Mouse (Mus musculus) liver, embryonic 11.5 days (tissue): ENCODE measurements around the gene Mtmr12. TPM values are rescaled to one million over a fixed set of nuclear protein-coding genes. Genes with fewer than 3 reads are reported as not detected.

Source experiments
- ATAC-seq: fragments of 200-750 bp; cut with Nextera tagmentation; replicated peaks from 2 replicates; pipeline ENCODE4 v1.8.0; 2017; ENCODE audit warnings: moderate number of reproducible peaks, mild to moderate bottlenecking, moderate TSS enrichment, moderate library complexity; ENCODE audit not compliant: low FRiP score
- DNase-seq: peaks from one replicate; pipeline ENCODE4 v3.0.0-alpha.2; 2017; ENCODE audit warnings: low spot score
- H3K27ac ChIP-seq: fragments of 300-500 bp; sonication (generic); 2 replicates; pipeline ENCODE4 v1.5.1; 2014; ENCODE audit warnings: mild to moderate bottlenecking, low read depth, low read length, control low read depth
- H3K27me3 ChIP-seq: fragments of 300-500 bp; sonication (generic); replicated peaks from 2 replicates; pipeline ENCODE4 v1.6.1; 2014; ENCODE audit warnings: low read length, mixed read lengths; ENCODE audit not compliant: control insufficient read depth, insufficient read depth
- H3K36me3 ChIP-seq: fragments of 300-500 bp; sonication (generic); 2 replicates; pipeline ENCODE4 v1.6.1; 2014; ENCODE audit warnings: mild to moderate bottlenecking, low read length, moderate library complexity, mixed read lengths; ENCODE audit not compliant: control insufficient read depth, insufficient read depth
- H3K4me1 ChIP-seq: fragments of 300-500 bp; sonication (generic); replicated peaks from 2 replicates; pipeline ENCODE4 v1.6.1; 2014; ENCODE audit warnings: low read length, mixed read lengths; ENCODE audit not compliant: control insufficient read depth, insufficient read depth
- H3K4me2 ChIP-seq: fragments of 300-500 bp; sonication (generic); 2 replicates; pipeline ENCODE4 v1.6.1; 2014; ENCODE audit warnings: mild to moderate bottlenecking, control low read depth, moderate library complexity
- H3K4me3 ChIP-seq: fragments of 300-500 bp; sonication (generic); 2 replicates; pipeline ENCODE4 v1.5.1; 2014; ENCODE audit warnings: low read depth, low read length, control low read depth
- H3K9ac ChIP-seq: fragments of 300-500 bp; sonication (generic); 2 replicates; pipeline ENCODE4 v1.6.1; 2014; ENCODE audit warnings: low read depth, low read length, control low read depth
- H3K9me3 ChIP-seq: fragments of 300-500 bp; sonication (generic); 2 replicates; pipeline ENCODE4 v1.6.1; 2016; ENCODE audit warnings: low read length, inconsistent platforms, mixed read lengths; ENCODE audit not compliant: control insufficient read depth
- WGBS: fragments of 180-500 bp; shearing (Covaris S2); extraction: QIAGEN DNeasy Blood & Tissue Kit; methylation state at CpG from one replicate; pipeline ENCODE4 v1.1.7; 2014; 5-methylcytosine and 5-hydroxymethylcytosine counted together
- polyA plus RNA-seq: library from polyadenylated mRNA; unstranded; fragments of >200 nt; fragmentation: Nextera tagmentation; extraction: Ambion mirVana; gene quantifications from 2 replicates; pipeline ENCODE4 v1.2.1, GENCODE M21; 2014

Mtmr12 gene
- polyA plus RNA-seq, 1 experiment from 2014 or later = 19.6 TPM

DNA sequence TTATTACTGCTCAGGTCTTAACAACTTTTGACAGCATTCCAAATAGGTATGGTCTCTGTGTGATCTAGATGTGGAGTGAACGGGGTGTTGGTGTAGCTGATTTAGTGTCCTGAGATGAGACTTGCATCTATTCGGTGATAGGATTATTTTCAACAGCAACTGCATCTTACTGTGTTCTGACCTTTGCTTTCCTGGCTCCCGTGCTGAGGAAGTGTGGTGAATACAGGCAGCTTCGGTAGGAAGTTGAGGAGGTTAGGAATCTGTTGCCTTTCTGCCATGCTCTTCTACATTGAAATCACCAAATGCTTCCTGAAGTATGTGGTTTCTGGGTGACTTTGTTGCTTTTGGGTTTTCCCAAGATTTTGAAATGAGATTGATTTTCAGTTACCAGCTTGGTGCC is 22.5 kb downstream of the Mtmr12 start:
- Histone ChIP-seq H3K9me3 (no peaks in the 10 kb centered on the region), H3K36me3 (no peaks in the 10 kb centered on the region), H3K27me3 (no peaks in the 10 kb centered on the region), H3K27ac (no peak overlapping the region), H3K4me1 (peaks cover 50% of the 10 kb centered on the region), H3K4me2 (no peak overlapping the region), H3K4me3 (no peak overlapping the region), H3K9ac (no peak overlapping the region)
- DNase-seq = no peak
- ATAC-seq = no peak
- 55% methylated on average over 4 of the region's 4 CpGs for WGBS

DNA sequence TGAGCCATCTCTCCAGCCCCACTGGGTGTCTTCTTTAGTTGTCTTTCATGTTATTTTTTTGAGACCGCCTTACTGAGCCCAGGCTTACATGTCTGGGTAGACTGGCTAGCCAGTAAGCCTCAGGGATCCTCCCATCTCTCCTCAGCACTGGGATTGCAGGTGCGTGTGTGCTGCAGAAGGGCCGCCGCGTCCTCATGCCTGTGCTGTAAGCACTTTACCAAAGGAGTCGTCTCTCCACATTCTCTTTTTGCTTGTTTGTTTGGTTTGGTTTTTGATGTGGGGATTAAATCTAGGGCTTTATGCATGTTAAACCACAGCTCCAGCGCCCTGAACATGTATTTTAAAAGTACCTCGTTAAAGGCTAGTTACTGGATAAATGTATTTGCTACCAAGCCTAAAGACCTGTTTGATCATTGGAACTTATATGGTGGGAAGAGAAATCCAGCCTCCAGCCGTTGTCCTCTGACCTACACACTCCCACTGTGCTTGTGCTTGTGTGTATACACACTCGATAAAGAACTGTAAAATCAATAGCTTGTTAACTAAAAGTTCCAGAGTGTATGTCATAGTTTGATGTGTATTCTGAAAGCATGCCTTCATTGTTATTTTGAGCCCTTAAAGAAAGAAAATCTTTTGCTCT is 24.9 kb downstream of the Mtmr12 start:
- H3K4me2 ChIP-seq = peak overlapping the region; percentile 12; the same call in 1 of the 2 replicates

DNA sequence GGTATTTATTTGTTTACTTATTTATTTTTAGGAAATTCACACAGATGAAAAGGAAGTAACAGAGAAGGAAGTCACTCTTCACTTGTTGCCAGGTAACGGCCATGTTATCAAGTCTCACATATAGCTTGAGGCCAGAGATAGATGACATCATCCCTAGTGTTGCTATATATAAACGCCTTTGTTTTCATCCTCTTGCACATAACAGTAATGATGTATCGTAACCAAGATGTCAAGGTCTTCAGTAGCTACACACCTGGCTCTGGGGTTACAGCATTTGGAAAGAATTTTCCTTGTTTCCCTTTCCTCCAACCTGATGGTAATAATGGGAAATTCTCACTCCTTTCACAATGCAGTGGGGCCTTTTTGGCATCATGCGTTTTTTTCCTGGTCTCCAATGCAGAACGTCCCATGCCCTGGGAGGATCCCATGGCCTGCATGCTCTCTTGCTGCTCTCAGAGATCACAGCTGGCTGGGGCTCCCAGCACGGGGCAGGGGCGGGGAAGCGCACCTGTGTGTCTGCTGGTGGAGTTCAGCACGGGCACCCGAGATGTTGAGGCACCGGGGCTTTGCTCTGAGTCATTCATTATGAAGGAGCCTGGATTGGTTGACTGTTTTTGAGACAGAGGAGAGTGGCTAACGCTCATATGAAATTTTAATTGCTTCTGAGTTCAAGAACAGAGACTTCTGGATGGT is 25.6 kb downstream of the Mtmr12 start:
- no peaks in the 10 kb centered on the region for H3K27me3 ChIP-seq
- no peaks in the 10 kb centered on the region for H3K36me3 ChIP-seq
- peak overlapping the region; percentile 12; the same call in 1 of the 2 replicates for H3K4me2 ChIP-seq
- H3K9ac ChIP-seq = no peak overlapping the region
- no peak for DNase-seq
- 50% methylated on average over 12 of the region's 12 CpGs for WGBS
- H3K4me3 ChIP-seq = no peak overlapping the region
- H3K27ac ChIP-seq = no peak overlapping the region
- ATAC-seq = peak; percentile 78
- no peaks in the 10 kb centered on the region for H3K9me3 ChIP-seq
- H3K4me1 ChIP-seq = peaks cover 47% of the 10 kb centered on the region

More for the DNA sequence above, 24.9 kb downstream of the Mtmr12 start:
- H3K27me3 ChIP-seq = no peaks in the 10 kb centered on the region
- H3K27ac ChIP-seq = peak overlapping the region; percentile 61; the same call in 1 of the 2 replicates
- no peak overlapping the region for H3K4me3 ChIP-seq
- peaks cover 51% of the 10 kb centered on the region for H3K4me1 ChIP-seq
- no peaks in the 10 kb centered on the region for H3K9me3 ChIP-seq
- H3K9ac ChIP-seq = no peak overlapping the region
- ATAC-seq = no peak
- no peak for DNase-seq
- 76% methylated on average over 10 of the region's 10 CpGs for WGBS
- H3K36me3 ChIP-seq = no peaks in the 10 kb centered on the region

DNA sequence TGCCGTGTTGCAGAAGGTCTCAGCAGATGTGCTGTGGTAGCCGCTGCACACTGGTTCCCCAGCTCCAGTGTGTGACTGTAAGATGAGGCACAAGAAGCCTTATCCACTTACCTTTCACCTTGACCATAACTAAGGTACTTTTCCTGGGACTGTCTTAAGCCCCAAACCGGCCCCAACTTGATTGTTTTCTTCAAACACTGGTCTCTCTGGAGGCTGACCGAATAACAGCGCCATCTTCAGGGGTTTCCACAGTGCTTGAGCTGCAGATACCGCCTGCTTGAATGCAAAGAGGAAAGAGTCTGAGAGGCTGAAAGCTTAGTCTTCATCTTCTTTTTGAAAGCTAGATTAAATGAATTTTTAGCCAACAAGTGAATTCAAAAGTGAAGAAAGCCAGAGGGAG is 26.6 kb downstream of the Mtmr12 start:
- Histone ChIP-seq H3K27me3 (no peaks in the 10 kb centered on the region), H3K27ac (no peak overlapping the region), H3K9me3 (no peaks in the 10 kb centered on the region), H3K4me2 (no peak overlapping the region), H3K4me1 (peaks cover 40% of the 10 kb centered on the region), H3K9ac (no peak overlapping the region), H3K36me3 (0 out of 2 replicates have a peak, but pooled peaks cover 4% of the 10 kb centered on the region), H3K4me3 (no peak overlapping the region)
- no peak for ATAC-seq
- WGBS = 81% methylated on average over 6 of the region's 6 CpGs
- DNase-seq = no peak

DNA sequence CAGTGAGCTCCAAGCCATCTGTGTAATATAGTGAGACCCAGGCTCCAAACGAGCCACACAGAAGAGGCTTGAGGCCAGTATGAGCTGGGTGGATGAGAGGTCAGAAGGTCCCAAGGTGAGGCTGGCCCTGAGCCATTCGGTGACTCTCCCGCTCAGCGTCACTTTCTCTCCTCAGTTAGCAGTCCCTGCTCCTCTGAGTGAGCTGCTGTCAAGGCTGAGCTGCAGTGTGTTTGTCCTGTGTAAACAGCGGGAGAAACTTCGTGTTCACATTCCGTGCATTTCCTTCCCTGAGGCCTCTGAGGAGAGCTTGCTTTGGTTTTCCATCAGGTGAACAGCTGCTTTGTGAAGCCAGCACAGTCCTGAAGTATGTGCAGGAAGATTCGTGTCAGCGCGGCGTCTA is 27.6 kb downstream of the Mtmr12 start:
- Histone ChIP-seq H3K4me3 (no peak overlapping the region), H3K4me1 (peaks cover 41% of the 10 kb centered on the region), H3K9ac (no peak overlapping the region), H3K9me3 (no peaks in the 10 kb centered on the region), H3K27ac (no peak overlapping the region; the same call in 1 of the 2 replicates), H3K27me3 (no peaks in the 10 kb centered on the region), H3K4me2 (no peak overlapping the region), H3K36me3 (0 out of 2 replicates have a peak, but pooled peaks cover 4% of the 10 kb centered on the region)
- ATAC-seq (no peak), DNase-seq (no peak)
- WGBS = 71% methylated on average over 11 of the region's 11 CpGs

DNA sequence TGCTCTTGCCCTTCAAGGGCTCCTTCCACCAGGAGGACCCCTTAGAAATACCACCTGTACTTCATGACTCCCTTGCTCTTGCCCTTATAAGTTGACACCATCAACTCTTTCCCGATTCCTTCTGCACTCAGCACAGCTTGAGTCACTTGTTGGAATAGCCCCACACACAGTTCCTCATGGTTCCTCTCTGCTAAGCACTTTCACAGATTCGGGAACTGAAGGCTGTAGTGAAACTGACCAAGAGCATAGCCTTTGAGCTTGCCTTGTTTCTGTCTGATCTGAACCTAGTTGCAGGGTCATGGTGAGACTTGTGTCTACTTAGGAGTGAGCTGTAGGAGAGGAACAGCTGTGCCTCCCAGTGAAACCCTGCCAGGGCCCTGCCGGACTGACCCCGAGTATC is 28.2 kb downstream of the Mtmr12 start:
- Histone ChIP-seq H3K27me3 (no peaks in the 10 kb centered on the region), H3K9ac (no peak overlapping the region), H3K4me3 (no peak overlapping the region), H3K27ac (no peak overlapping the region), H3K4me2 (no peak overlapping the region), H3K4me1 (peaks cover 39% of the 10 kb centered on the region), H3K36me3 (0 out of 2 replicates have a peak, but pooled peaks cover 4% of the 10 kb centered on the region), H3K9me3 (no peaks in the 10 kb centered on the region)
- WGBS = 83% methylated on average over 4 of the region's 4 CpGs
- DNase-seq (no peak), ATAC-seq (no peak)

DNA sequence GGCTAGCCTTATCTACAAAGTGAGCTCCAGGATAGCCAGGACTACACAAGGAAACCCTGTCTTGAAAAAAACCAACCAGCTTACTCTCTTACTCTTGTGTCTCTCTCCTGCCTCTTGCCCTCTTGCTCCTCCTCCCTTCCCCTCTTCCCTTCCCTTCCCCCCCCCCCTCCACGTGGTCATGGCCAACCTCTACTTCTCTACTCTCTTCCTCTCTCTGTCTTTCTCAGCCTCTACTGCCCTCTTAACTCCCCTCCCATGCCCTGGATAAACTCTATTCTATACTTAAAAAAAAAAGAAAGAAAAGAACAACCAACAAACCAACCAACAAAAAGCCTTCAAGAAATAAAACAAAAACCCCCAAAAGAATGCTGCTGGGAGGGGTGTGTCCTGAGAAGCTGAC is 30.7 kb downstream of the Mtmr12 start:
- Histone ChIP-seq H3K9me3 (no peaks in the 10 kb centered on the region), H3K9ac (no peak overlapping the region), H3K27ac (no peak overlapping the region), H3K36me3 (peaks cover 14% of the 10 kb centered on the region; the same call in 1 of the 2 replicates), H3K27me3 (no peaks in the 10 kb centered on the region), H3K4me3 (no peak overlapping the region), H3K4me1 (peaks cover 19% of the 10 kb centered on the region), H3K4me2 (no peak overlapping the region)
- no peak for ATAC-seq
- no peak for DNase-seq
- 22% methylated on average over 1 of the region's 1 CpGs for WGBS

DNA sequence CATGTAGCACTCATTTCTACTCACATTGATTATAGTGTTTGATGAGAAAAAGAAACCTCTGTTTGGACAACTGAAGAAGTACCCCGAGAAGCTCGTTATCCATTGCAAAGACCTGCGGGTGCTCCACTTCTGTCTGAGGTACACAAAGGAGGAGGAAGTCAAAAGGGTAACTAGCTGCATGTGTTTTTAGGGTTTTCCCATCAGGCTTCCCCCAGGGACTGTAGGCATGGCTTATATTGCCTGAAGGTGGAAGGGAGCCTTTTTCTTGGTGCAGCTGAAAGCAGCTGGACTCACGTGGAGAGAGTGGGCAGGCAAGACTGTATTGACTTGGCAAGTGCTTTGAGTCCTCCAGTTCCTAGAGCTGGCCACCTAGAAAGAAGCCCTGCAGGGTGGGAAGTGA is 31.2 kb downstream of the Mtmr12 start:
- Histone ChIP-seq H3K4me2 (no peak overlapping the region), H3K36me3 (peaks cover 14% of the 10 kb centered on the region; the same call in 1 of the 2 replicates), H3K27me3 (no peaks in the 10 kb centered on the region), H3K4me3 (no peak overlapping the region), H3K4me1 (peaks cover 18% of the 10 kb centered on the region), H3K9me3 (no peaks in the 10 kb centered on the region), H3K27ac (no peak overlapping the region), H3K9ac (no peak overlapping the region)
- no peak for ATAC-seq
- WGBS = 86% methylated on average over 4 of the region's 4 CpGs
- no peak for DNase-seq
